Mouse (Mus musculus) MEL (cell line): ENCODE measurements around the gene Asprv1. TPM values are rescaled to one million over a fixed set of nuclear protein-coding genes. Genes with fewer than 3 reads are reported as not detected.
A peak's percentile ranks its signal among the peaks of the same experiment; 100 is the strongest.

ENCODE experiments used
- DNase-seq: peaks from one replicate; pipeline ENCODE4 v3.0.0; 2011; ENCODE audit warnings: low read depth, low spot score
- H3K27ac ChIP-seq: 2 replicates; pipeline ENCODE4 v1.5.1; 2012; ENCODE audit warnings: low read depth, mild to moderate bottlenecking, control low read depth, low read length, moderate library complexity; ENCODE audit not compliant: control insufficient read depth
- H3K27me3 ChIP-seq, 2 experiments: fragments of 150-350 bp in 1 of 2; sonication (generic) in 1 of 2; 2 replicates each; pipeline ENCODE4 v1.6.1; 2012; ENCODE audit warnings: low read length in 2 of 2, mild to moderate bottlenecking in 2 of 2, improper control_type of control experiment in 1 of 2, moderate library complexity in 1 of 2; ENCODE audit not compliant: insufficient read depth in 2 of 2, control insufficient read depth in 1 of 2
- H3K36me3 ChIP-seq, 2 experiments: 2 replicates each; pipeline ENCODE4 v1.6.1; 2012 to 2014; ENCODE audit warnings: low read length in 2 of 2, improper control_type of control experiment in 1 of 2, inconsistent platforms in 1 of 2, mild to moderate bottlenecking in 1 of 2; ENCODE audit not compliant: insufficient read depth in 2 of 2, control insufficient read depth in 1 of 2
- H3K4me1 ChIP-seq, 2 experiments: fragments of 150-350 bp in 1 of 2; sonication (generic) in 1 of 2; 2 replicates each; pipeline ENCODE4 v1.6.1; 2012; ENCODE audit warnings: low read length in 2 of 2, improper control_type of control experiment in 1 of 2, mild to moderate bottlenecking in 1 of 2; ENCODE audit not compliant: insufficient read depth in 2 of 2, control insufficient read depth in 1 of 2
- H3K4me3 ChIP-seq, 2 experiments: fragments of 150-350 bp in 1 of 2; sonication (generic) in 1 of 2; 2 replicates each; pipeline ENCODE4 v1.5.1; 2012; ENCODE audit warnings: low read depth in 2 of 2, low read length in 2 of 2, mild to moderate bottlenecking in 2 of 2, moderate library complexity in 2 of 2, control low read depth in 1 of 2, improper control_type of control experiment in 1 of 2; ENCODE audit not compliant: control insufficient read depth in 1 of 2, insufficient read depth in 1 of 2
- H3K79me2 ChIP-seq: 2 replicates; pipeline ENCODE4 v1.6.1; 2012; ENCODE audit warnings: mild to moderate bottlenecking, low read length, moderate library complexity; ENCODE audit not compliant: control insufficient read depth, poor library complexity, insufficient read depth
- H3K9ac ChIP-seq: 2 replicates; pipeline ENCODE4 v1.6.1; 2012; ENCODE audit warnings: low read depth, mild to moderate bottlenecking, control low read depth, low read length, moderate library complexity; ENCODE audit not compliant: control insufficient read depth, poor library complexity, severe bottlenecking
- H3K9me3 ChIP-seq: fragments of 150-350 bp; sonication (generic); replicated peaks from 2 replicates; pipeline ENCODE4 v1.6.1; 2012; ENCODE audit warnings: mild to moderate bottlenecking, low read length, improper control_type of control experiment, moderate library complexity; ENCODE audit not compliant: insufficient read depth
- CHD1 ChIP-seq: IDR thresholded peaks from 2 replicates; pipeline ENCODE4 v1.6.1; 2012; ENCODE audit warnings: low read depth, mild to moderate bottlenecking, inconsistent platforms, low read length, improper control_type of control experiment
- E2F4 ChIP-seq: IDR thresholded peaks from 2 replicates; pipeline ENCODE4 v1.6.1; 2011; ENCODE audit warnings: low read depth, low read length, improper control_type of control experiment, borderline replicate concordance
- ETS1 ChIP-seq: IDR thresholded peaks from 2 replicates; pipeline ENCODE4 v1.6.1; 2012; ENCODE audit warnings: low read depth, mild to moderate bottlenecking, inconsistent platforms, low read length, improper control_type of control experiment, moderate library complexity
- GATA1 ChIP-seq: IDR thresholded peaks from 2 replicates; pipeline ENCODE4 v1.6.1; 2011; ENCODE audit warnings: low read depth, low read length, improper control_type of control experiment
- JUND ChIP-seq: IDR thresholded peaks from 2 replicates; pipeline ENCODE4 v1.6.1; 2011; ENCODE audit warnings: low read depth, mild to moderate bottlenecking, improper control_type of control experiment, low read length
- MXI1 ChIP-seq: IDR thresholded peaks from 2 replicates; pipeline ENCODE4 v1.6.1; 2011; ENCODE audit warnings: mild to moderate bottlenecking, low read depth, low read length, improper control_type of control experiment
- NELFE ChIP-seq: IDR thresholded peaks from 2 replicates; pipeline ENCODE4 v1.6.1; 2011; ENCODE audit warnings: low read depth, low read length, improper control_type of control experiment
- NRF1 ChIP-seq: IDR thresholded peaks from 2 replicates; pipeline ENCODE4 v1.6.1; 2014; ENCODE audit warnings: low read depth, mild to moderate bottlenecking, inconsistent platforms, low read length, improper control_type of control experiment, moderate library complexity; ENCODE audit not compliant: poor library complexity, insufficient read depth, severe bottlenecking
- POLR2AphosphoS5 ChIP-seq: IDR thresholded peaks from 2 replicates; pipeline ENCODE4 v1.6.1; 2012; ENCODE audit warnings: low read depth, borderline replicate concordance, mild to moderate bottlenecking, inconsistent platforms, low read length, moderate library complexity, mixed read lengths
- RCOR1 ChIP-seq: IDR thresholded peaks from 2 replicates; pipeline ENCODE4 v1.6.1; 2012; ENCODE audit warnings: low read depth, mild to moderate bottlenecking, inconsistent platforms, low read length, improper control_type of control experiment
- TAL1 ChIP-seq: IDR thresholded peaks from 2 replicates; pipeline ENCODE4 v1.6.1; 2012; ENCODE audit warnings: mild to moderate bottlenecking, inconsistent platforms, low read length, moderate library complexity, mixed read lengths
- TBP ChIP-seq: IDR thresholded peaks from 2 replicates; pipeline ENCODE4 v1.8.0; 2011; ENCODE audit warnings: low read depth, low read length, improper control_type of control experiment
- TCF12 ChIP-seq: IDR thresholded peaks from 2 replicates; pipeline ENCODE4 v1.6.1; 2014; ENCODE audit warnings: low read depth, mild to moderate bottlenecking, inconsistent platforms, low read length, improper control_type of control experiment, moderate library complexity
- UBTF ChIP-seq: IDR thresholded peaks from 2 replicates; pipeline ENCODE4 v1.6.1; 2012; ENCODE audit warnings: low read depth, mild to moderate bottlenecking, inconsistent platforms, low read length, improper control_type of control experiment, moderate library complexity, borderline replicate concordance; ENCODE audit not compliant: insufficient read depth
- ZC3H11A ChIP-seq: IDR thresholded peaks from 2 replicates; pipeline ENCODE4 v1.6.1; 2012; ENCODE audit warnings: low read depth, mild to moderate bottlenecking, inconsistent platforms, low read length, improper control_type of control experiment
- ZMIZ1 ChIP-seq: IDR thresholded peaks from 2 replicates; pipeline ENCODE4 v1.6.1; 2012; ENCODE audit warnings: low read depth, mild to moderate bottlenecking, inconsistent platforms, low read length, improper control_type of control experiment, moderate library complexity
- ZNF384 ChIP-seq: IDR thresholded peaks from 2 replicates; pipeline ENCODE4 v1.6.1; 2012; ENCODE audit warnings: low read depth, mild to moderate bottlenecking, inconsistent platforms, low read length, improper control_type of control experiment
- polyA plus RNA-seq, 2 experiments: library from polyadenylated mRNA; stranded (reverse) in 1 of 2; unstranded in 1 of 2; fragments of >175 nt in 1 of 2; fragments of >200 nt in 1 of 2; gene quantifications; 2 replicates each; pipeline versions ENCODE4 v1.2.1 to v1.2.4; 2012; ENCODE audit warnings: low replicate concordance in 2 of 2, low read depth in 1 of 2; ENCODE audit not compliant: insufficient read length in 2 of 2, insufficient read depth in 1 of 2, missing spikeins in 1 of 2
- total RNA-seq: library from RNA; depleted of rRNA; stranded (reverse); fragments of 300-350 nt; gene quantifications from 2 replicates; pipeline ENCODE4 v1.2.3, GENCODE M21; 2012

Gene Asprv1
- total and polyA plus RNA-seq, 3 experiments = not detected

DNA sequence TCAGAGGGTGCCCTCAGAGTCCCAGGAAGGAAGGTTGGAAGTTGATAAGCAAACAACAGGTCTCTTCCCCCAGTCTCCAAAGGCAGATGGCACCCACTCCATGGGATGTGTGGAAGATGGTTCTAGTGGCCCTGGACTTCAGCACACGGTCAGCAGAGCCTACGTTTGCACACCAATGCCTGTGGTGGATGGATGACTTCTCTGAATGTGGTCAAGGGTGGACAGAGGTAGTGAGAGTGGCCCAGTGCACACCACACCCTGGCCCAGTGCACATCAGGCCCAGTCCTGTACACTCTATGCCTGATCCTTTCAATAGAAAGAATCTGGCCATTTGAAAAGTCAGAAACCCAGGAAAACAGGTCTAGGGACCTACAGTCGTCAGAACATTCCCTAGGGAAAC, 30.5 kb downstream of the Asprv1 start:
- no peak for TF ChIP-seq ETS1
- no peak for TF ChIP-seq JUND
- no peak for TF ChIP-seq NELFE
- TF ChIP-seq MXI1 = no peak
- no peak for TF ChIP-seq TBP
- TF ChIP-seq E2F4 = no peak
- no peak for TF ChIP-seq CHD1
- no peak for TF ChIP-seq TCF12
- TF ChIP-seq NRF1 = no peak
- no peak for TF ChIP-seq ZNF384
- no peak for TF ChIP-seq ZC3H11A
- no peak for TF ChIP-seq GATA1
- TF ChIP-seq UBTF = no peak
- Histone ChIP-seq H3K9me3 (no peaks in the 10 kb centered on the region), H3K9ac (no peak overlapping the region), H3K4me3 (no peak overlapping the region), H3K27me3 (no peaks in the 10 kb centered on the region), H3K4me1 (0 out of 4 replicates have a peak, but pooled peaks cover 0 to 5% of the 10 kb centered on the region in 2 experiments), H3K79me2 (no peaks in the 10 kb centered on the region), H3K36me3 (no peaks in the 10 kb centered on the region; a peak in 2 of 4 replicates), H3K27ac (no peak overlapping the region)
- no peak for DNase-seq

DNA sequence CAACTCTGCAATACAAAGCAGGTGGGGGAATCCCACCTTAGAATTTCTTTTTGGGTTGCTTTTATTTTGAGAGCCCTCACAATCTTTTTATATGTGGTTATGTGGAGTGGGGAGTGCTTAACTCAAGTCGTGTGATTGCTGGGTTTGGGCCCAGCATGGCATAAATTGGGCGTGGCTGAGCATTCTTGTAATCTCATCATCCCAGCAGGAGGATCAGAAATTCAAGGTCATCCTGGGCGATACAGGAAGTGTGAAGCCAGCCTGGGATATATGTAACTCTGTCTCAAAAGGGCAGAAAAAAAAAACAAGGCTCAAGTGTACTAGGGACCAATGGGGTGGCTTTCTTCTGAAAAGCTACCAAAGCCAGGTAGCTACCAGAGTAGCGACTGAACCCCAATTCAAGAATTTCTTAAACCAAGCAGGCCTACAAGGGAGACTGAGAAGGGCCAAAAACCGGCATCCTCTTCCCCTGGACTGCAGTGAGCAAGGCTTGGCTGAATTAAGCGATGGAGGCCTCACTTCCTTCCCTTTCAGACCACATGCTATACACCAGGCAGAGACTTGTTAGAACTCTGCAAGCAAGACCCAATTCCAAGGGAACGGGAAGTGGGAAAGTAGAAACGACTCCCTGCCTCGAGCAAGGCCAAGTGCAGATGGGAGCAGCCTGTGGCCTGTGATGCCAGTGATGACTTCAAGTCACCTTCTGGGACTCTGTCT, 32.4 kb downstream of the Asprv1 start:
- Histone ChIP-seq H3K4me3 (no peak overlapping the region), H3K27me3 (no peaks in the 10 kb centered on the region), H3K9me3 (no peaks in the 10 kb centered on the region), H3K9ac (no peak overlapping the region), H3K79me2 (no peaks in the 10 kb centered on the region), H3K27ac (no peak overlapping the region), H3K36me3 (peaks cover 0 to 8% of the 10 kb centered on the region in 2 experiments; a peak in 3 of 4 replicates), H3K4me1 (peaks cover 5 to 11% of the 10 kb centered on the region in 2 experiments; a peak in 2 of 4 replicates)
- TF ChIP-seq TAL1 (peak; percentile 20; the same call in 1 of the 2 replicates), POLR2AphosphoS5 (no peak), TBP (no peak), ZMIZ1 (no peak), RCOR1 (no peak), ZC3H11A (no peak)
- peak; percentile 25 for DNase-seq
